Mouse (Mus musculus) liver (tissue): ENCODE data around the gene Reln.

Experiments
- DNase-seq: peaks from one replicate; pipeline ENCODE4 v3.0.0-alpha.2; 2020; ENCODE audit warnings: mixed read lengths

The Reln gene

DNA sequence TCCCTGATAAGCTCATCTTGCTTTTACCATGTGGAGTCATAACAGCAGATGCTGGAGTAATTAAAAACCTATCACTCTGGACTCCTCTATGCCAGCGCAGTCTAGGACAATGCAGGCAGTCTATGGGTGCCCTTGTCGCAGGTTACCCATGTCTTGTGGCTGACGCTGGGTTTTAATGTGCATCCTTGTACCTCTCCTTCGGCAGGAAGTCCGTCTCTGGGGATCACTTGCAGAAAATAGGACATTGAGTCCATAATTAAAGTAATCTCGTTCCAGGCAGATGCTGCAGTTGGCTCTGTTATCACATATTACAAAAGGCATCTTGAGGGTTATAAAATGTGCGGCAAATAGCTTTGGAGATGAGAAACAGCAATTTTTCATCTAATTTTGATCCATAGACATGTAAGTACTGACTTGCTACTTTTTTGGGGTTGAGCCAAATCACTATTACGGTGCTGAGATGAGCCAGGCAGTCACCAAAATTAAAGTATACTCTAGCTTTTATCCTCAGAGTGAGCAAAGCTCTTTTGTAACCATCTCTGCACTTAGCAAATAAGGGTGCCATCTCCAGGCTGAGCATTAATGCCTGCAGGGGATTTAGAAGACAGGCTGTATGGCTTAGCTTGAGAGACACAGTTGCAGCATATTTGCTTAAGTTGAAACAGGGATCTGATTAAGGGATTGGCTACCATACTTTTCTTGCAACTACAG lies 136.0 kb downstream of the Reln start:
- DNase-seq: no peak

DNA sequence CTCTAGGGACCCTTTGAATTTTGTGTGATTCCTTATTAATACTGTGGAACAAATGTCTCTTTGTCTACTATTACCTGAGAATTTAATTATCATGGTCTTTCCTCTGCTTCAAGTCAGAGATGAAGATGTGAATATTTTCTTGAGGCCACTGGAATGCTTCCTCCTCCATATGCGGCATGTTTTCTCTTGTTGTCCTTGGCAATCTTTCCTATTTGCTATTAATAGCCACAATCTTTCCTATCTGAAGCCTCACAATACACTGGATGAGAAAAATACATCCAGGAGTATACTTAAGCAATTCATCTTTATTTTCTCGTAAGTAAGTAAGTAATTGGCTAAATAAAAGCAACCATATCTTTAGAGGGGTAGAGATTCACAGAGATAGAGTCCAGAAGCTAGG lies 146.6 kb downstream of the Reln start:
- no peak for DNase-seq

DNA sequence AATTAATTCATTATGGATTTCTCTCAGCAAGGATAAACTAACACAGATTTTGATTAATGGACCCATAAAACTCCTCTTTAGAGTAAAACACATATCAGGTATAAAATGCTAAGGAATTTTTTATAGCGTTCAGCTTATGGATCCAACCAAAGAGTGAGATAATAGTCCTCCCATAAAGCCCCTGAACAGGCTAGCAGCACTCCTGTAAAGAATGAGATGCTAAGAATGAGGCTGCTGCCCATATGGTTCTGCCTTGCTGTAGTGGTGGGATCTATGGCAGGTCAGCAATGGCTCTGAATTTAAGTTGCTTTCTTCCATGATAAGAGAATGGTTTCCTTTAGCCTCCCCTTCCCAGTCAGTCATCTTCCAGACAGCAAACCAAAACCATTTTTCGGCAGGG lies 147.6 kb downstream of the Reln start:
- no peak for DNase-seq

DNA sequence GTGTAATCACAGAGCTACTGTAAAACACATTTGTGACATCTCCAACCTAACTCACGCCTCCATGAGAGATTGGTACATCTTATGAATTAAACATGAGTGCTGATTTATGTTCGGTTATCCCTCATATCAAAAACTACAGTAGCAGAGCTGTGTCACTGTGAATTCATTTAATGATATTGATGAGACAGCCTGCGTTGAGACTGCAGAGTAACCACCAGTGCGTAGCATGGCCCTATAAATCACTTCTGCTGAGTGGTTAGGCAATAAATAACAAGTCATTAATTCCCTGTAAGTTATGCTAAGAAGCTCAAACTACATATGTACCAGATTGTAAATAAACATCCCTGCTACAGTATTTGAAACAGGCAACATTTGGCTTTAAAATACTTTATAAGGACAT lies 148.0 kb downstream of the Reln start:
- DNase-seq: no peak

DNA sequence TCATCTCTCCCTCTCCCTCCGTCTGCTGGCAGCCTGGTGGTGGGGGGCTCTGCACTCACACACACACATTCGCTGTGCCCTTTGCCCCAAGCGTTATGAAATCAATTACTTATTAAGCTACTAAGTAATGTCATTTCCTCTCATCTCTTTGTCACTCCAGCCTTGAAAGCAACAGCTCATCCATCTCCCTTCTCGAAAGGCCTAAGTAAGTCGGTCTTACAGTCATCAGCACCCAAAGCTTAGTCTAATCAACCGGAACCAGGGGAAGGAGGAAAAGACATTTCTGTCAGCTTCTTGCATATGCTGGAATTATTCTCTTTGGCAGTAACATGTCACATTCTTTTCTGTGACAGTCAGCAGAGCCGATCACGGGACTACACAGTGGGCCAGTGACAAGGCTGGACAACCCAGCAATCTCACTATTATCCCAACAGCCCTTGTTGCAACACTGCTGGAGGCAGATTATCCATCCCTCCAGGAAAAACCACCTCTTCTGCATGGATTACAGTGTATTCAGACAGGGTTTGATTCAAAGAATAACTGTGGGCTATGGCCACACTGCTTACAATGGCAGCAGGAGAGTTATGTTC lies 149.1 kb downstream of the Reln start:
- DNase-seq: no peak

DNA sequence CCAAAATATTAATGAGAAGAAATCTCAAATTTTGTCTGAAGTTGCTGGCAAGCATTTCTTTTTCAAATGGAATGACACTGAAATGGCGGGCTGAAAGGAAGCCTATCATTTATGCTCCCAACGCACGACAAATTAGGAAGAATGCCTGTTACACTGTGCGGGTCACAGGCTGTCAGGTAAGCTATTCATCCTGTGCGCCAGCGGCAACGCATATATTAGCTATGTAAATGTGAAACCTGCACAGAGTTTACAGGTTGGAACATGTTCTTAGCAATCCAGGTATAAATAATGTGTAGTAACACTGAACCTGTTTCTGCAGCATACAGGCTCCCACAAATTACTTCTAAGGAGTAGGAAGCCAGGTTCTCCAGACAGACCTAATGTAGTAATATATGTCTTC lies 152.7 kb downstream of the Reln start:
- DNase-seq: no peak

DNA sequence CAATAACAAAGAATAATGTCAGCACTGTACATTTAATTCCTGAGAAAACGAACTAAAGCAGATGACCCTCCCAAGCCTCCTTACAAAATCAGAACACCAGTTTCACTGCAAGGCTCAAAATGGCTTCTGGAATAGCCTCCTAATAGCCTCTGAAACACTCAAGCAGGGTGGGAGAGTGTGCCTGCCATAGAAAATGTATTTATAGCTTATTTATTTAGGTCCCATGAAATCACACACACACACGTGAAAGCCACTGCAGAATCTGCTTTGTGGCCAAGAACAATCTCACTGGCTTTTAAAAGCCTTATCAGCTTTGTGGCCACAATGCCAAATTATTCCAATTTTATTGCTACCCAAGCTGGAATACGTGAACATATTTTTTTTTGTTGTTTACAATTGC lies 154.2 kb downstream of the Reln start:
- no peak for DNase-seq

DNA sequence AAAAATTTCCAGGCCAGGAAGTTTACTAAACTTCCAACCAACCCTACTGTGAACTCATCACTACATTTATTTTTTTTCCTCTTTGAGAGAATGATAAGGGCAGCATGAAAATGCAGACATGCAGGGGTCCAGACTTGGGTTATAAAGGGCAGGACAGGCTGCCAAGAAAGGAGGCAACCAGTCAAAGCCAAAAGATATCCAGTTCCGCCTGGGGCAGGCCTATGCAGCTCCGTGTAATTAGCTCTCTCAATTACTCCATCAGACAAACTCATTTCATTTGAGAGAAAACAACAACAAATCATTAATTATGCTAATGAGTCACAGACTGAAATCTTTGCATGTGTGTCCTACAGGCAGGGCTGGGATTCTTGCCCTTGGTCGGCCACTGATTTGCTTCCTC lies 156.9 kb downstream of the Reln start:
- DNase-seq: no peak

DNA sequence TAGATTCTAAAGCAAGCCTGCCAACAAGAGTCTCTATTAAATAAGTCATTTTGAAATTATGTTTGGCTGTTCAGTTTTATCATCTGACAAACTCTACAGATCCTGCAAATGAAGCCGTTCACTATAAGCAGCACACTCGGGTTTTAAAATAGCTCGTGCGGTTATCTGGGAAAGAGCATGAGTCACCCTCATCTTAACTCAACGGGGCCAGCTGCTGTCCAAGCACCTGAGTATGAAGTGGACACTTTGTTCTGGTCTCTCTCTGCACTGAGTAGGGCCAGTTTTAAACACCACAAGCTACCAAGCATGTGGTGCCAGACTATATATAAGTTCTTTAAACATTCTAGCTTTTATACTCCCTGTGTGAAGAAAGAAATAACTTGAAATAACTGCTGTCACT lies 168.0 kb downstream of the Reln start:
- no peak for DNase-seq

DNA sequence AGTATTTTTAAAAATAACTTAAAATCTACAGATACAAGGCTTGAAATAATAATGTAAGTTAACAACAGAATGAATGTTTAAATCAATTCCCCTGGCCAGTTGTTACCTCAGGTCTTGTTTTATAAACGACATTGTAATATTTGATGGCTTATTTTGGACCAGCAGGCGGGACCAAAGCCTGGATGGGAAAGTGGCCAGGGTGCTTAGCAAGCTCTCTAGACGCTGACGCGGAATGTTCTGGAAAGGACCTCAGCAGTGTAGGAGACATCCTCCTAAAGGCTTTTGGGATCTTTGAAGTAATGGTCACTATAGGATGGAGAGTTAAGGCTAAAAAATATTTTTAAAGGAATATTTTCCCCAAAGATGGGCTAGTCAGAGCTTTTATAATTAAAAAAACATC lies 173.2 kb downstream of the Reln start:
- no peak for DNase-seq

DNA sequence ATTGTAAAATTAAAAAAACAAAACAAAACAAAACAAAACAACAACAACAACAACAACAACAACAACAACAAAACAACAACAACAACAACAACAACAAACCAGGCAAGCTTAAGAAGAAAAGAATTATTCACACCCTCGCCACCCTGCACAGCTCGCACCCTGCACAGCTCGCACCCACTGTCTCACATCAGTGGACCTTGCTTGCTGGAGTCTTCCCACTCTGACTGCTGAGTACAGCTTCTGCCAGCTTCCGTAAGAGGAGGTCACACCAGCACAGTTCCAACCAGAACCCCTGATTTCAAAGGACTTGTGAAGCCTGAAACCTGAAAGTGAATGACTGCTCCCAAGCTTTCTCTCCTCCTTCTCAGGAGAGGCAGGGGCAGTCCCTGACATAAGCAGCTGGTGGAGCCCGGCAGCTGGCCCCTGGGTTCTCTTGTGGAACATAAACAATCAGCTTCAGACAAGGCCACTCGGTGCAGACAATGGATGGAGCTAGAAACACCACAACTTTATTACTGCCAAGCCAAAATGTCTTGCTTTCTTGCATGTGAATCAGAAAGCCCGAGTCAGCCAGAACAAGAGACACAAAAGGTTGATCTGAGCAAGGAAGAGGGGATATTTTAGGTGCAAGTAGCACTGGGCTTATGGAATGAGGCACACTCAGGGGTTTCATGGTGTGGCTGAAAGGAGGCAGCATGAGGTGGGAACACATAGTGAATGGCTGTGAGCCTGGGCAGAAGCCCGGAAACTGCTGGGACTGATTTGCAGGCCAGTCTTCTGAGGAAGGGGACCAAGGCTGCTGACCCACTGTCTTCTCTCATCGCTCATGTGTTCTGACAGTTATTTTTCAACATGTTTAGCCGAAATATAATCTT lies 180.2 kb downstream of the Reln start:
- DNase-seq: no peak

DNA sequence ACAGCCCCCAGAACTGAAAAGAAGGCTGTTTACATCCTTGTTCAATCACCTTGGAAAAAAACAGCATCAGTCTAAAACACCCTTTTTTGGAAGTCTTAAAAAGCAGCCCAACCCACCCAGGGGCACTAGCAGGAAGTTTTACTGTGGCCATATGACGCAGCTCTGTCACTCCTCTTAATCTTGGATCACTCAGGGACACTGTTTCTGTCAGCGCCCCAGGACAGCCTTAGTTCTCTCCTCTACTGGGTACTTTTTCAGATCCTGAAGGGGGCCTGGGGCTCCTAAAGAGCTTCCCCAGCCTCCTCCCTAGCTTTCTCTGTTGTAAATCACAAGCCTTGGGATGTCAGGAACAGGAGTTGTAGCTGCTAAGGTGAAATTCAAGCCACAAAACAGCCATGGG lies 183.6 kb downstream of the Reln start:
- no peak for DNase-seq

DNA sequence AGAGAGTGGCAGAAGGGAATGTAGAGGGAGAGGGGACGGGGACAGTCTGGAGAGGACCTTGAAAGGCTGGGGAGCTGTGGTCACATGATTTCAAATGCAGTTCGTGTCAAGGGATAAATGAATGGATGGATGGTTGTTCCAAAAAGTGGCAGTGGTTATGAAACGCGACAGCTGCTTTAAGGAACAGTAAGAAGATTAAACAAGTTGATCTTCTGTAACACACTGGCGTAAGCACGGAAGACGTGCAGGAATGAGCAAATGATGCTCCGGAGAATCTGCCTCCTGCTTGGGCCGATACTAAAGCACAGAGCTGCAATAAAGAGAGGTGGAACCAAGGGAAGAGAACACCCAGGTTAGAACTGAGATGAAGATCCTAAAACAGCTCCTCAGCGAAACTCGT lies 185.7 kb downstream of the Reln start:
- DNase-seq: no peak

DNA sequence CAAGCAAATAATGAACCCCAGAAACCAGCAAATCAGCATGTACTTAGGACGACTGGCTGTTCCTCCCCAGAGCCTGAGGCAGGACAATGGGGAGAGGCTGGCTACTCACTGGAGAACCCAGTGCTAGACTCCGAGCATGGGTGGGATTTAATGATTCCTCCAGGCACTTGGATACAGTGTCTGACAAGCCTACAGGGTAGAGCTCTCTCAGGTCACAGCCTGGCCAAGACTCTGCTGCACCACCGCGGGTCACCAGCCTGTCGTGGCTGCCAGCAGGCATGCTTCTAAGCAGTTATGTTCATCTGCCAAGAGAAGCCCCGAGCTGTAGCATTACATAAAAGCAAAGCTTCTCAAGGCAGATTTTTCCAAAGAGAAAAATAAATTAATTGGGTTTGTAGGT lies 190.9 kb downstream of the Reln start:
- DNase-seq: no peak

DNA sequence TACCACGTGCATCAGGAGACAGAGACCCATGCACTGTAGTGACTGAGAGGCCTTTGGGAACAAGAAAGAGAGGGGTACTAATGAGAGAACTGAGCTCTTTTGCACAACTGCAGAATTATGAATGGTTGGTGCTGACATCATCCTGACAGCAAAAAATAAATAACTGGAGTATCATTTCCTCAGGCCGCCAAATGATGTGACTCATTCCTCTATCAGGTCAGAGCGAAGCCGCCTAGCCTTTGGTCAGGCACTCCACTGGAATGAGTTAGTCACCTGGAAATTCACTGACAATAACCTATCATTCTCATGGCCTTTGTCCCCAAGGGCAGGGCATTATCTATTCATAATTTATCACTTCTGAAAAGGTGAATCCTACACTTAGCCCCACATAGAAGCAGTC lies 202.7 kb downstream of the Reln start:
- no peak for DNase-seq

DNA sequence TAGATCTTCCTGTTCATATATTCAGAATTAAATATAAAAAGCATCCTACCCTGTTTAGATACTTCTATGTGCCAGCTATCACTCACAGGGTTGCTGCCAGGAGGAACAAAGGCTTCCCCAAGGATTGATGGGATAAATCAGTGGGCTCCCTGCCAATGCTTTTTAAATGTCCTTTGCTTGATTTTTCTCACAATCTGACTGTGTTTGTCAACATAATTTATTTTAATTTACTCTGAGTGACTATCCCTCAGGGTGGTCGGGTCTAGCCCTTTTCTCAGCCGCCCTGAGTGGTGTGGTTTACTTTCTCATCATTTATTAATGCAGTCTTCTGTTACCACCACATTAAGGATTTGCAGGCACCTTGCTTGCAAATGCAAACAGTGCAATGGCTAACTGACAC lies 205.5 kb downstream of the Reln start:
- no peak for DNase-seq

DNA sequence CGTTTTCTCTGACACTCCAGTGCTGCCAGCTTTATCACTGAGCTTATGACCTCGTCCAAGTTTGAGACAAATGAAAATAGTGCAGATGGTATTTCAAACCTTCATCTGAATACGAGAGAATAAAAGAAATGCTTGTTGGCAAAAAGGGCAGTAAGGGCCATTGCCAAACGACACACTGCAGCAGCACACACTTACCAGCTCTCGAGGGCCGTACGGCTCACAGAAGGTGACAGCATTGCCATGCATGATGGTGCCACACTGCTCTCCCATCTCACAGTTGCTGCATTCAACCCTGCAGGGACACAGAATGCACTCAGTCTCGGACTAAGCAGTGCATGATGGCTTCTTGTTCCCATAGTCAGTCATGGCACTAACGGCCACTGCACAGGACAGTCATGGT lies 210.1 kb downstream of the Reln start:
- DNase-seq: no peak

DNA sequence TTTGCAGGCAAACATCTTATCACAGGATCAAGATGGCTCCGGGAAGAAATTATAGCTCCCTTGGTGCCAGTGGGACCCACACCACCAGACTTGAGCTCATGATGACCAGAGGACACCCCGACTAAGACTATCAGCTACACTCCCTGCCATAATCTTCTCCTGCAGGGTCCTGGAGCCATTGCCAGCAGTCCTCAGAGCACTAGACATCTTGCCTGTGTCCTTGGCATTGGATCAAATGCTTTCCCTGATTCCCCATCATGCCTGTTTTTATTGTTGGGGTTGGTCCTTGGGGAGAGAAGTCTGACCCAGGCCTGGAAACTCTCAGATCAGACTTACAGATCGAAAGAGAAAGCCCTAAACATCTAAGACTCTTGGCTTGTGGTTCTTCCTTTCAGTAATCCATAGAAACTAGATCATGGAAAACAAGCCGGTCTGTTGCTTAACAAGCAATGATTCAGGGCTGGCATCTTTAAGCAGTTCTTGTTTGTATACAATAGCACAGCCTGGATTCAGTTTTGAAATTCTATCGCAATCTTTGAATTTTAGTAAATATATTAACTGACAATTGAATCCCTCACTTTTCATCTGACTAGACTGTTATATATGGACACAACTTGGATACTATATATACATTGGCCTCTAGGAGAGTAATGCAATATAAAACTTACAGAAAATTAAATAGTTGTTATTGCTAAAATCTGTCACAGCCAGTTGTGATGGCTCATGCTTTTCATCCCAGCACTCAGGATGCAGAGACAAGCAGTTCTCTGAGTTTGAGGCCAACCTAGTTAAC lies 212.6 kb downstream of the Reln start:
- DNase-seq: no peak

DNA sequence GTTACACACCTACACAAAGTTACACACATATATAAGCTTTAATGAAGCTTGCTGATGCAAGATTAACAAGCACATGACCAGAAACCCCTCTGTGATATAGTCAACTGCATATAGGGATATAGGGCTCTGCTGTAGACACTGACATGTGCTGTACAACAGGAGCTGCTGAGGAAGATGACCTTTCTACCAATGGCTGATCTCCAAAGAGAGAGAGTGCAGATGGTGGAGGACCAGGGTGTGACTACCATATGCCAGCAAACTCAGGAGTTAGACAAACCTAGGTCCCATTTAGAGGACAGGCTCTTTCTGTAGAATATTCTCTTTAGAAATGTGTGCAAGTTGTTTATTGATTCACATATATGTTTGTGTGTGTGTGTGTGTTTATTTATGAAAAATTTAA lies 216.9 kb downstream of the Reln start:
- no peak for DNase-seq

DNA sequence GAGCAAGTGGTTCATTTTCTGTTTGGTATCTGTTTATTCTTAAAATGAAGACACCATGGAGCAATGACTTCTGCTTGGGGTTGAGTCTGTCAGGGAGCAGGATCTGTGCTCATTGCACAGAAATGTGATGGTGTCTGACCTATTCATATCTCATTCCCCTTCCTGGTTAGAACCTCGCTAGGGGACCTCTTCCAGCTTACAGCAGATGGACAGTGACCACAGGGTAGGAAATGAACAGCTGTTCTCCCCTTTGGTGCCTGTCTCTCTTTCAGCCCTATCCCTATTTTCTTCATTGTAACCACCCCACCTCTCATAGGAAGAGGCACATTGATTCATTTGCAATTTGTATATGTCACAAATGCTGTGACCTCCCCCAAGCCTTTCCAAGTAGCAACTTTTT lies 225.2 kb downstream of the Reln start:
- no peak for DNase-seq

DNA sequence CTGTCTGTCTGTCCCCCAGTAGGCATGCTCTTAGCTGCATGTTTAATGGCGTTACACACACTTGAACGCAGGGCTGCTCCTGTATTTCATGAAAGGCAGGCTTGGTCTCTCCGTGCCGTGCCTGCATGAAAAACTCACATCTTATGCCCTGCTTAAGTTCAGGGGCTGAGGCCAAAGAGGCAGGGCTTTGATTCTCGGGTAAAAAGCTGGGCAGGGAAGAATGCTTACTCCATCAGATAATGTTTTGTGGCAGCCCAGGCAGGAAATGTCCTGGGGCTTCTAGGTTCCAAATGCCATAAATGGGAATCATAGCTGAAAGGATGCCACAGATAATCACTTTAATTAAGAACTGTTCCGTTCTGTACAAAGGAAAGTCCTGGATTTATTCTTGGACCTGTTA lies 226.0 kb downstream of the Reln start:
- DNase-seq: no peak

DNA sequence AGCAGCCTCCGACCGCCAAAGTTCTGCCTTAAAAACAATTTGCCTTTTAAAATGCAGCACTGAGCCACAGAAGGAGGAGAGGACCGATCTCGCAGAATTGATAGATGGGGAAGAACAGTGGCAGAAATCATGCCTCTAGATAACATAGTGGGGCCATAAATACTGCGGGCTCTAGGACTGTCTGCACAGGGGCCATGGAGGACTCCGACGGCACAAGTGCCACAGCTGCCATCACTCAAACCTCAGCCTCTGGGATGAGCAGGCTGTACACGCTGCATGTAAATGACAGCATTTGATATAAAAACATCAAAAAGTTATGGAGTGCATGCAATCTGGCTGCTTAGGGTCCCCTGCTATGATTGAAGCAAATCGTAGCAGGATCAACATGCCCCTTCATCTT lies 227.6 kb downstream of the Reln start:
- no peak for DNase-seq

DNA sequence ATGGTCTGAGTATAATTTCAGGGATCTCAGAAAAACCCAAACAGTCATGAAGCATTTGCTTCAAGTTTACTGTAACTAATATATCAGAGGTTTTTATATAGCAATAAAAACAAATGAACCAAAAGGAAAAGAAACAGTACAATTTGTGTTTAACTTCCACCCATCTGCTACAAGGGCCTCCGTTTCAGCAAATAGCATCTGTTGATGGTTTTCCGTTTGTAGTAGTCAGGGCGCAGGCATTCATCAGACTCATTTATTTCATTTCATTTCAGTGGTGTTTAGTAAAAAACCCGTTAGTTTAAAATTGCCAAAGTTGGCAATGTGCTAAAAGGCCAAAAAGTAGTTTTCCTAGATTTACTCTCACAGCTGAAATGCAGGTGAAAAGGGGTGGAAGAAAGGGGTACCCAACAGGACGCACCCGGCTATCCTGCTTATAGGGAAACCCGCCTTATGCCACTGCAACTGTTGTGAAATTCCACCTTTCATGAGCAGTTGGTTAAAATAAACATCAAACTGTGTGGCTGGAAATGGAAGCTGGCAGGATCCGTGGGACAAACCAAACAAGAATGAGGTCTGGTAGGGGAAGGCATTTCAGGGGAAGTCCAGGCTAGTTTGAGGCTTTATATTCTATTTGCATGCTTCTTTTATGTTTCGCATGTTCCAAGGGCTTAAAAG lies 237.6 kb downstream of the Reln start:
- DNase-seq: no peak
